Mouse (Mus musculus): ENCODE measurements around the gene Gm42906.

Gene Gm42906

DNA sequence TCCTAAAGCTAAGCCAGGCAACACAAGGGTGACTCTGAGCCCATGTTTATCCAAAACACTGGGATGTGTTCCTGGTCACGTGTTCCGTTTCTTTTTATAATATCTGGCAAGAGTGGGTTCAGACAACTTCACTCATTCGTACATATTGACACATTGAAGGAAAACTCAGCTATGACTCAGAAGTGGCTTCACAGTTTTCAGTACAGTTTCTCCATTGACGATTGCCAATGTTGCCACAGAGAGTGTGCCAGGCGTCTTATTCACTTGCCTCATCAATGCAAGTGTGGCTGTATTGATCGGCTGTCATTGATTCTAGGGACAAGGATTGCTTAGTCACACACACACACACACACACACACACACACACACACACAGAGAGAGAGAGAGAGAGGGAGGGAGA lies 381.8 kb downstream of the Gm42906 start:
- no peak for DNase-seq (ENCODE audit: extremely low read depth, low read depth, low spot score)

GRCm38 (mm10) chr5:151042911-151043310 lies 385.1 kb downstream of the Gm42906 start:
- DNase-seq (ENCODE audit: extremely low read depth, low read depth, low spot score), result no peak

- no peak for DNase-seq (ENCODE audit: extremely low read depth, low read depth, low spot score)
These were observed 390.1 kb downstream of the Gm42906 start for GRCm38 (mm10) chr5:151037871-151038270.

DNA sequence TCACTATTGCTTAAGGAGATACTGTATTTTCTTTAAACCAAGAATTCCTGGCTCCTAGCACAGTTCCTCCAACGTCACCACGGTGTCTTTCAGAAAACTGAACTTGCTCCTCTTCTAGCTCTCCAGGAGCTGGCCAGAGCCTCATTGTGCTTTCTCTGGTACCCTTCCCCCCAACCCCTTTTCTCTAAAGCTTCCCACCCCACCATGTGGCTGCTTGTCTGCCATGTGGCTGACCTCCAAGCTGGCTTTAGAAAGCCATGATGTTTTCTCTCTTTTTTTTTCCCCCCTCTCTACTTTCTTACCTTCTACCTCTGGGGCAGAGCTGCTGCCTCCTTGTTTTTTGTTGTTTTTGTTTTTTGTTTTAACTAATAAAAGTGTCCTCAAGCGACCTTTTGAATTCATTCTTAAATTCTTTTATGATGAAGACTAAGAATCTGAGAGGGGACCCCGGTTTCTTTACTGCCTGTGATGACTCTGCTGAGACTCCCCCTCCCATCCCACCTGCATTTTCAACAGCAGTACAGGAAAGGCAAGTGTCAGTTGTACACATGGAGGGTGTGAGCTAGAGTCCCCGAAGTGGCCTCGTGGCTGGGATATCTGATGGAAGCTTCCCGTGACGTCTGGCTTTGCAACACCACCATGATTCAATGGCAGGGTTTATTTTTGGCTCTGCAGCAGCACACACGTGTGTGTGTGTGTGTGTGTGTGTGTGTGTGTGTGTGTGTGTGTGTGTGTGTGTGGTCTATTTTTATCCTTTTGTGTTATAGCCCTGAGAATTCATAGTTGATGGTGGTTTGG lies 393.0 kb downstream of the Gm42906 start:
- DNase-seq (ENCODE audit: extremely low read depth, low read depth, low spot score), result no peak

- no peak for DNase-seq (ENCODE audit: extremely low read depth, low read depth, low spot score)
These were observed 399.1 kb downstream of the Gm42906 start for GRCm38 (mm10) chr5:151028906-151029305.

DNA sequence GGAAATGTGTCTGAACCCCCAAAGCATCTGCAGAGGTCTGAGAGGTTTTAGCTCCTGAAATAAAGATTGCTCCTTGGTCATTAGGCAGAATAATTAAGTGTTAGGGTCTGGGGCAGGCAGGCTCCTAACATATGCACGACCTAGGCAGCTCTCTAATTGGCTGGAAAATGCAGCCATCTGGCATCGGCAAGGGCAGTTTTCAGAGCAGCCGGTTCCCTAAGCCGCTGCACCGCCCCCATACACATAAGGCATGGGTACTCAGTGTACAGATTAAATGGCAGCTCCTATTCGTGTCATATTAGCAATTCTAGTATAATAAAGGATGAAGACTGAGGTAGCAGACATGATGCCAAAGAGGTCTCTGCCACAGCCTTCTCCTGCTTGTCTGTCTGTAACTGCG lies 400.8 kb downstream of the Gm42906 start:
- DNase-seq (ENCODE audit: extremely low read depth, low read depth, low spot score), result no peak

DNA sequence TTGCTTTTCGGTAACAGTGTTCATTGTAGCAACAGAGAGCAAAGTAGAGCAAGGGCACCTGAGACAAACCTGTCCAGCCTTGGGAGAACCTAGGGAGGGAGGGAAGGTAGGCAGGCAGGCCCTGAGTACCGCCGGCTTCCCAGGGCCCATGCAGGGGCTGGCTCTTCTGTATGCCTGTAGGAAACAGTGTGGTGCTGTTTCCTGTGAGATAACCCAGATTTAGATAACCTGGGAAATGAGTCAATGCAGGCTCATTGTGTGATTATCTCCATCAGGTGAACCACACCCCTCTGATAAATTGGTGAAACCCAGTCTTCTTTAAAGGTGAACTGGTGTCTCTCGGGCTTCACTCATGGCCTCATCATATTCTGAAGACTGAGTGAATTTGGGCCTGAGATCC lies 401.9 kb downstream of the Gm42906 start:
- no peak for DNase-seq (ENCODE audit: extremely low read depth, low read depth, low spot score)

GRCm38 (mm10) chr5:151024483-151024882 lies 403.5 kb downstream of the Gm42906 start:
- no peak for DNase-seq (ENCODE audit: extremely low read depth, low read depth, low spot score)

GRCm38 (mm10) chr5:151023461-151023860 lies 404.5 kb downstream of the Gm42906 start:
- DNase-seq (ENCODE audit: extremely low read depth, low read depth, low spot score), result no peak

- no peak for DNase-seq (ENCODE audit: extremely low read depth, low read depth, low spot score)
These were observed 405.0 kb downstream of the Gm42906 start for GRCm38 (mm10) chr5:151022939-151023338.

DNA sequence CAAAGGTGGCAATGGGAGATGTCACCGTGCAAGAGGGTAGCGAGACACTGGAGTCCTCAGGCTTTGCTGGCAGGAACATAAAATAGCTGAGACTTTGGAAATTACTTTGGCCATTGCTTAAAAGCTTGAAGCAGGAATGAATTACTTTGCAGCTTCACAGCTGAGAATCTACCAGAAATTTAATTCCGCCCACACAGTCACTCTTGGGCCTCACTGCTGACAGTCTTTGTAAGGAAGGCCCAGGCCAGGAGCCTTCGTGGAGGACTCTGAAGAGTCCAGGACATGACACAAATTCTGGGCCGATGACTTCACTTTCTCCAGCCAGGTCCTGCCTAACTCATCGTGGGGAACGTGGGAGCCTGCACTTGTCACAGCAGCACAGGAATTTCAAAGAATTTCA lies 405.9 kb downstream of the Gm42906 start:
- no peak for DNase-seq (ENCODE audit: extremely low read depth, low read depth, low spot score)

GRCm38 (mm10) chr5:151020831-151021230 lies 407.1 kb downstream of the Gm42906 start:
- DNase-seq (ENCODE audit: extremely low read depth, low read depth, low spot score), result no peak

- DNase-seq (ENCODE audit: extremely low read depth, low read depth, low spot score), result no peak
These were observed 407.7 kb downstream of the Gm42906 start for GRCm38 (mm10) chr5:151020031-151020820.

DNA sequence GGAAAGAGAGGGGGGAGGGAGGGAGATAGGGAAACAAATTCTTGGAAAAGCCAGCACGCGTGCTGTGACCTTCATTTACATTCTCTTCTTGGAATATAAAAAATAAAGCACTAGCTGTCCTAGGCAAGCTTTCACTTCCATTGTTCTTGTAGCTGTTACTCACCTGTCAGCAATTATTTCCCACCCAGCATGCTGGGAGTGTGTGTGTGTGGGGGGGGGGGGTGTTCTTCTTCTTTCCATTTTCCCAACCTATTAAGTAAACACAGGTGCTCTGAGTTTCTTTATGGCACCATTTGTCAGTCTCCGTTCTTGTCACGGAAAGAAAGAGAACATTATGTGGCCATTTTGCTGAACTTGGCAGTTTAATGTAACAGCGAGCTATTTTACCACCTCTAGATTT lies 409.0 kb downstream of the Gm42906 start:
- DNase-seq (ENCODE audit: extremely low read depth, low read depth, low spot score), result no peak

DNA sequence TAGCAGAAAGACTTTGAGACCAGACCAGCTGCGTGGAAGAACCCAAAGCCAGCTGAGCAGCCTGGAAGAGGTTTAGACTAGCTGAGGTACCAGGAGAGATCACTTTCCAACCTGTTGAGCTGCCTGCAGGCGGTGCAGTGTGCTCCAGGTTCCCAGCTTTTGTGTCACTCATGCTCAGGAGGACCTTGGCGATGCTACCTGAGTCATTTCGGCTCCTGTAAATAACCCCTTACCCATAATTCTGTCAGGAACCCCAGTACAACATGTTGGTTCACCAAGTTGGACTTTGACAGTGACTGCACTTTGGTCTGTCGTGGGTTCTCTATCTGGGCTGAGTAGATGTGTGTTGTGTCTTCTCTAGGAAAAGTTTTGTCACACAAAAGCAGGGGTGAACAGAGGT lies 409.5 kb downstream of the Gm42906 start:
- DNase-seq (ENCODE audit: extremely low read depth, low read depth, low spot score), result no peak

Data from fat pad, adult 2 months (tissue).